Comparison of ENCODE assay signal across 8 mouse cellular contexts in the genomic region with DNA sequence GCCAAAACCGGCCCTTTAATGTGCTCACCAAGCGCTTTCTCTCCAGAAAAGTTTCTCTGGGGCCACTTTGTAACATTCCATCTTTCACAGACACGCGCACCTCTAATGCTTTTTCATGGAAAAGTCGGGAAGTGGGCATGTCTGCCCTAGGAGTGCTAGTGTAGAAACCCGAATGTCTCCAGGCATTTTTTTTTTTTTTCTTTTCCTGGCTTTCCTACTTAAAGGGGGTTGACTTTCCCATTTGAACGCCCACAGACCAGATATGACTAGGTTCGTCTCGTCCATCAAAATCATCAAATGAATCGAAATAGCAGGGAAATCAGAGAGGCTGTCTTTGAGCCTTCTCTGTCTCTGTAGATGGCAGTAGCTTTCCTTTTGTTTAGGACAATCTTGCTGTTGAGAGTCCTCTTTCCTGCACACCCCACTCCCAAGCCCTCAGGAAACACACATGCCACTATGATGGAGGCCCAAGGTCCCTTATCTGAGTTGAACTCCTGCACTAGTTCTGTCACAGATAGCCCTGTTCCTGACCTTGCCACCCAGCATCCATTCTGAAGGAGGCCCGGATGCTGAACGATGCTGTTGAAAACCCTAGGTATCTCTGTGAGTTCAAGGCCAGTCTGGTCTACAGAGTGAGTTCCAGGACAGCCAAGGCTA. TPM values are rescaled to one million over a fixed set of nuclear protein-coding genes. Genes with fewer than 3 reads are reported as not detected.
DNase-seq lines count a peak whose midpoint lies in the region; ATAC-seq lines count a peak whose summit lies in the region.

No protein-coding gene starts in this region.

- H3K4me2 ChIP-seq in heart, embryonic 11.5 days, result peak overlapping the region; percentile 84

- 18% methylated on average over 12 of the region's 12 CpGs for WGBS in heart, embryonic 11.5 days (ENCODE audit: insufficient replicate concordance)

- no peak for ATAC-seq in heart, embryonic 11.5 days (replicated peaks; ENCODE audit: insufficient number of reproducible peaks, low FRiP score, low TSS enrichment)

- H3K36me3 ChIP-seq in heart, embryonic 11.5 days (ENCODE audit: control insufficient read depth, insufficient read depth, low read length), result peaks cover 5% of the 10 kb centered on the region

- H3K27ac ChIP-seq in heart, embryonic 11.5 days (ENCODE audit: low read depth, low read length), result peak overlapping the region; percentile 99

- H3K9me3 ChIP-seq in heart, embryonic 11.5 days (replicated peaks; ENCODE audit: control insufficient read depth, low read length), result no peaks in the 10 kb centered on the region

- H3K9ac ChIP-seq in heart, embryonic 11.5 days (ENCODE audit: low read depth, low read length), result peak overlapping the region; percentile 77

- H3K27me3 ChIP-seq in heart, embryonic 11.5 days (ENCODE audit: control insufficient read depth, insufficient read depth, low read length), result peaks cover 6% of the 10 kb centered on the region; the same call in 1 of the 2 replicates

- H3K4me1 ChIP-seq in heart, embryonic 11.5 days (ENCODE audit: control insufficient read depth, insufficient read depth, low read length), result peaks cover 8% of the 10 kb centered on the region; the same call in 1 of the 2 replicates

- DNase-seq in ovary, postnatal 10 days (ENCODE audit: low spot score), result peak; percentile 8
- no peak for DNase-seq in ovary, adult 18-20 months (ENCODE audit: low spot score)
- peak; percentile 70 for DNase-seq in c-Kit-positive CD71-positive TER-119-positive erythroid progenitor cells, embryonic 14.5 days (ENCODE audit: low spot score)
- peak; percentile 75 for DNase-seq in liver
- peak; percentile 12 to 17 for DNase-seq in natural killer cell, adult 2 months (ENCODE audit: low spot score in 2 of 2)
- no peak for DNase-seq in frontal cortex, postnatal 14 days (ENCODE audit: low spot score in 2 of 2)
- DNase-seq in urinary bladder, postnatal 10 days (ENCODE audit: low spot score), result no peak

- peak overlapping the region; percentile 95 for H3K4me3 ChIP-seq in heart, embryonic 11.5 days (ENCODE audit: low read depth, low read length)

RNA-seq across cellular contexts. Expression of a gene that starts 0.8 kb away (rescaled TPM):
- polyA plus RNA-seq in heart, embryonic 11.5 days (2014; fragmentation: Nextera tagmentation; extraction: Ambion mirVana), result 143 and 183 TPM in 2 replicates

RNA-seq across cellular contexts. Expression of a gene that starts 44.1 kb away (rescaled TPM):
- polyA plus RNA-seq in heart, embryonic 11.5 days (2014; fragmentation: Nextera tagmentation; extraction: Ambion mirVana), result 0.87 and 1.5 TPM in 2 replicates

Comparison
In these comparisons a context has a peak if more than half of its experiments do, and no peak if none do; other contexts are left out.
1. DNase-seq: peak in ovary, postnatal 10 days (single experiment), c-Kit-positive CD71-positive TER-119-positive erythroid progenitor cells, embryonic 14.5 days (single experiment), liver (single experiment) and natural killer cell, adult 2 months (2 of 2); none in ovary, adult 18-20 months (single experiment), frontal cortex, postnatal 14 days (0 of 2) and urinary bladder, postnatal 10 days (single experiment).